Mouse (Mus musculus): ENCODE data around the gene Ogg1. TPM values are rescaled to one million over a fixed set of nuclear protein-coding genes. Genes with fewer than 3 reads are reported as not detected.
"Not testable (repeated sequence)": the region's sequence is repeated elsewhere in the genome, so short reads cannot be mapped to it uniquely, and the experiment has no call there.

Gene Ogg1
- total RNA-seq, 2 experiments from 2014 or later = 5.5 to 10.6 TPM

- peak; percentile 64 for ATAC-seq (ENCODE audit: poor library complexity, severe bottlenecking)
Observed at GRCm38 (mm10) chr6:113330547-113330946, 3.8 kb downstream of the Ogg1 start.

- no peak for ATAC-seq (ENCODE audit: poor library complexity, severe bottlenecking)
Observed at GRCm38 (mm10) chr6:113331721-113332120, 4.9 kb downstream of the Ogg1 start.

- not testable (repeated sequence) for ATAC-seq (ENCODE audit: poor library complexity, severe bottlenecking)
Observed at GRCm38 (mm10) chr6:113332734-113333133, 6.0 kb downstream of the Ogg1 start.

GRCm38 (mm10) chr6:113333137-113333950 is 6.6 kb downstream of the Ogg1 start:
- no peak for ATAC-seq (ENCODE audit: poor library complexity, severe bottlenecking)

GRCm38 (mm10) chr6:113334216-113334615 is 7.4 kb downstream of the Ogg1 start:
- ATAC-seq (ENCODE audit: poor library complexity, severe bottlenecking) = no peak

GRCm38 (mm10) chr6:113336852-113337620 is 10.3 kb downstream of the Ogg1 start:
- ATAC-seq (ENCODE audit: poor library complexity, severe bottlenecking) = no peak

GRCm38 (mm10) chr6:113341574-113341973 is 14.8 kb downstream of the Ogg1 start:
- peak; percentile 70 for ATAC-seq (ENCODE audit: poor library complexity, severe bottlenecking)

- ATAC-seq (ENCODE audit: poor library complexity, severe bottlenecking) = no peak
Observed at GRCm38 (mm10) chr6:113342297-113342696, 15.5 kb downstream of the Ogg1 start.

GRCm38 (mm10) chr6:113343177-113344092 is 16.7 kb downstream of the Ogg1 start, which contains the start of gene Camk1:
TSS of gene Camk1 (minus strand) at chr6:113343984.
- peak; percentile 95 for ATAC-seq (ENCODE audit: poor library complexity, severe bottlenecking)

GRCm38 (mm10) chr6:113344321-113344720 is 17.5 kb downstream of the Ogg1 start:
- no peak for ATAC-seq (ENCODE audit: poor library complexity, severe bottlenecking)

- ATAC-seq (ENCODE audit: poor library complexity, severe bottlenecking) = no peak
Observed at GRCm38 (mm10) chr6:113346897-113347296, 20.1 kb downstream of the Ogg1 start.

GRCm38 (mm10) chr6:113350538-113350937 is 23.8 kb downstream of the Ogg1 start:
- ATAC-seq (ENCODE audit: poor library complexity, severe bottlenecking) = no peak

GRCm38 (mm10) chr6:113351161-113351560 is 24.4 kb downstream of the Ogg1 start:
- peak; percentile 7; the same call in 1 of the 2 replicates for ATAC-seq (ENCODE audit: poor library complexity, severe bottlenecking)

- ATAC-seq (ENCODE audit: poor library complexity, severe bottlenecking) = peak; percentile 96
Observed at GRCm38 (mm10) chr6:113351653-113352052, 24.9 kb downstream of the Ogg1 start.

GRCm38 (mm10) chr6:113352820-113353219 is 26.0 kb downstream of the Ogg1 start:
- no peak for ATAC-seq (ENCODE audit: poor library complexity, severe bottlenecking)

- no peak for ATAC-seq (ENCODE audit: poor library complexity, severe bottlenecking)
Observed at GRCm38 (mm10) chr6:113353696-113354095, 26.9 kb downstream of the Ogg1 start.

GRCm38 (mm10) chr6:113361476-113361875 is 34.7 kb downstream of the Ogg1 start:
- ATAC-seq (ENCODE audit: poor library complexity, severe bottlenecking) = no peak

GRCm38 (mm10) chr6:113362241-113362640 is 35.5 kb downstream of the Ogg1 start:
- no peak for ATAC-seq (ENCODE audit: poor library complexity, severe bottlenecking)

GRCm38 (mm10) chr6:113364518-113365135 is 37.9 kb downstream of the Ogg1 start:
- no peak for ATAC-seq (ENCODE audit: poor library complexity, severe bottlenecking)

- no peak for ATAC-seq (ENCODE audit: poor library complexity, severe bottlenecking)
Observed at GRCm38 (mm10) chr6:113366639-113367038, 39.9 kb downstream of the Ogg1 start.
